Mouse (Mus musculus) bone marrow macrophage, adult 2 months (primary cell): ENCODE measurements around the gene Hoxc13.

Experiments used
- CTCF ChIP-seq: IDR thresholded peaks from 2 replicates; pipeline ENCODE4 v1.5.1; 2012; ENCODE audit warnings: low read depth, mild to moderate bottlenecking, low read length, moderate library complexity
- POLR2A ChIP-seq: IDR thresholded peaks from 2 replicates; pipeline ENCODE4 v1.6.1; 2012; ENCODE audit warnings: mild to moderate bottlenecking, low read depth, low read length, borderline replicate concordance

- TF ChIP-seq CTCF (no peak), POLR2A (no peak)
Measured at GRCm38 (mm10) chr15:102972254-102972653, 51.4 kb downstream of the Hoxc13 start.
